Mouse (Mus musculus) kidney, embryonic 15.5 days (tissue): ENCODE data around the gene Ccdc3. TPM values are rescaled to one million over a fixed set of nuclear protein-coding genes. Genes with fewer than 3 reads are reported as not detected.
A peak's percentile ranks its signal among the peaks of the same experiment; 100 is the strongest.
"Not testable (repeated sequence)": the region's sequence is repeated elsewhere in the genome, so short reads cannot be mapped to it uniquely, and the experiment has no call there.

ENCODE experiments used
- ATAC-seq: fragments of 200-750 bp; cut with Nextera tagmentation; replicated peaks from 2 replicates; pipeline ENCODE4 v1.8.0; 2017; ENCODE audit warnings: moderate TSS enrichment; ENCODE audit not compliant: low FRiP score
- H3K27ac ChIP-seq: fragments of 300-500 bp; sonication (generic); 2 replicates; pipeline ENCODE4 v1.5.1; 2015; ENCODE audit warnings: mild to moderate bottlenecking, inconsistent platforms
- H3K27me3 ChIP-seq: fragments of 300-500 bp; sonication (generic); 2 replicates; pipeline ENCODE4 v1.6.1; 2015; ENCODE audit warnings: inconsistent platforms
- H3K36me3 ChIP-seq: fragments of 300-500 bp; sonication (generic); 2 replicates; pipeline ENCODE4 v1.6.1; 2015; ENCODE audit warnings: inconsistent platforms
- H3K4me1 ChIP-seq: fragments of 300-500 bp; sonication (generic); 2 replicates; pipeline ENCODE4 v1.6.1; 2015; ENCODE audit warnings: inconsistent platforms
- H3K4me2 ChIP-seq: fragments of 300-500 bp; sonication (generic); 2 replicates; pipeline ENCODE4 v1.6.1; 2015; ENCODE audit warnings: moderate library complexity, mild to moderate bottlenecking, inconsistent platforms
- H3K4me3 ChIP-seq: fragments of 300-500 bp; sonication (generic); replicated peaks from 2 replicates; pipeline ENCODE4 v1.5.1; 2015; ENCODE audit warnings: mild to moderate bottlenecking, inconsistent platforms
- H3K9ac ChIP-seq: fragments of 300-500 bp; sonication (generic); 2 replicates; pipeline ENCODE4 v1.6.1; 2015; ENCODE audit warnings: mild to moderate bottlenecking, inconsistent platforms
- H3K9me3 ChIP-seq: fragments of 300-500 bp; sonication (generic); replicated peaks from 2 replicates; pipeline ENCODE4 v1.6.1; 2016; ENCODE audit warnings: inconsistent platforms
- WGBS: fragments of 180-500 bp; shearing (Covaris S2); methylation state at CpG from one replicate; pipeline ENCODE4 v1.1.7; 2015; ENCODE audit warnings: mixed read lengths; 5-methylcytosine and 5-hydroxymethylcytosine counted together
- polyA plus RNA-seq: library from polyadenylated mRNA; unstranded; fragments of >200 nt; fragmentation: Nextera tagmentation; extraction: Ambion mirVana; gene quantifications from 2 replicates; pipeline ENCODE4 v1.2.1, GENCODE M21; 2015

Gene Ccdc3
- polyA plus RNA-seq, 1 experiment from 2014 or later, result 15.8 TPM

DNA sequence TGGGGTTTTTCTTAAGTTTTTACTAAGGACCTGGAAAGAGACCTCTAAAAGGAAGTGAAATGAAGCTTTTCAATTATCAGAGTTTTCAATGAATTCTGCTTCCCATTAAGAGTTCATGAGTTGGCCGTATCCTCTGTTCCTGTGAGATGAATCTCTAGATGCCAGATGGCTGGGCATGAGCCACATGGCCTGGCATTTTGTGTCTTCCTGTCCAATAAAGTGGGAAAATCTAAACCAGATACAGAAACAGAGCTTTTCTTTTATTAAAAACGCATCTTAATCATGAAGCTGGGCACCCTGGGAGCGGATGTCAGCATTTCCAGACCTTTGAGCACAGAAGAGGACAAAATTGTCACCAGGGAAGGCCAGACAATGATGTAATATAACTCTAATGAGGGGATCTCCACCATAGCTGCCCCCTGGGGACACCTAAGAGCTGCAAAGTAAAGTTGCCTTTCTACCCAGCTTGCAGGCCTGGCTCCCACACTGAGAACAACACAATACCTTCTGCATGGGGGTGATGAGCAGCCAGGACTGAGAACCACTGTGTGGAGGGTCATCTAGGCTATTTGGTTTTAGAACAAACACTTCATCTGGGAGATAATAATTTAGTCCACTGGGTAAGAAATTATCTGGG lies 99.4 kb downstream of the Ccdc3 start:
- Histone ChIP-seq H3K27me3 (no peaks in the 10 kb centered on the region), H3K27ac (no peak overlapping the region), H3K36me3 (no peaks in the 10 kb centered on the region), H3K4me1 (peaks cover 4% of the 10 kb centered on the region), H3K4me2 (no peak overlapping the region), H3K9me3 (no peaks in the 10 kb centered on the region), H3K4me3 (no peak overlapping the region), H3K9ac (no peak overlapping the region)
- WGBS, result 88% methylated on average over 3 of the region's 3 CpGs
- no peak for ATAC-seq

DNA sequence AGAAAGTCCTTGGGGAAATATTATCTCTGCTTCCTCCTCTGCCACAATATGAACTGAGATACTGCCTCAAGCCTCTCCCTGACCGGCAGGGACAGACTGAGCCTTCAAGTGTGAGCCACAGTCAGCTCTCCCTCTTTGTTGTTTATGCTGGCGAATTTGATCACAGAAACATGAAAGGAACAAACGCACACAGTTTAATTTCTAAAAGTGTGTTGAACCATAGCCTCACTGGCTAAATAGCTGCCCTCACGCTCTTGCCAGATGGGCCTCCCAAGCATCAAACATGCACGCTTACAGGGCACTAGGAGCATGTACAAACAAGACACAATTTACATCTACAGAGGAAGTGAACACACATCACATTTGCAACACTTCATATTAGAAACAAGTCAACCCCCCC lies 100.3 kb downstream of the Ccdc3 start:
- no peak overlapping the region for H3K4me3 ChIP-seq
- ATAC-seq, result no peak
- no peaks in the 10 kb centered on the region for H3K27me3 ChIP-seq
- no peaks in the 10 kb centered on the region for H3K9me3 ChIP-seq
- no peak overlapping the region for H3K27ac ChIP-seq
- H3K9ac ChIP-seq, result no peak overlapping the region
- 81% methylated on average over 5 of the region's 5 CpGs for WGBS
- H3K4me2 ChIP-seq, result no peak overlapping the region
- peaks cover 5% of the 10 kb centered on the region for H3K4me1 ChIP-seq
- H3K36me3 ChIP-seq, result no peaks in the 10 kb centered on the region

DNA sequence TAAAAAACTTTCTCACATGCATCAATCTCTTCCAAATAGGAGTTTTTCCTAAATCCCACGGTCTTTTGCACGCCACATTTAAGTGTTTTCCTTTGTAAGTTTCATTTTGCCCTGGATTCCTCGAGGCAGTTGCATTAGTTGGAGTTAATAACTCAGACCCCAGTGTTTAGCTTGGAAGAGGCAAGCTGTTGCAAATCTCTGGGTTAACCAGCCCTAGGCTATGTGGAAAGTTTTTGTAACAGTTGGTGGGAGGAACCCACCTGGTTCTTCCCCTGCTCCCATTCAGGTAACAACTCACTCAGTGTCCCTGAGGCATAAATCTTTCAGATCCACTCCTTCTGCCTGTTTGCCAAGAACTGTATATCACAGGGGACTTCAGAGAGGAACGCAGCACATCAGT lies 101.9 kb downstream of the Ccdc3 start:
- Histone ChIP-seq H3K27ac (peak overlapping the region; percentile 38; the same call in 1 of the 2 replicates), H3K4me2 (no peak overlapping the region), H3K4me3 (no peak overlapping the region), H3K36me3 (no peaks in the 10 kb centered on the region), H3K4me1 (peaks cover 5% of the 10 kb centered on the region), H3K9me3 (no peaks in the 10 kb centered on the region), H3K27me3 (no peaks in the 10 kb centered on the region), H3K9ac (no peak overlapping the region)
- no peak for ATAC-seq
- WGBS, result 48% methylated on average over 4 of the region's 4 CpGs

DNA sequence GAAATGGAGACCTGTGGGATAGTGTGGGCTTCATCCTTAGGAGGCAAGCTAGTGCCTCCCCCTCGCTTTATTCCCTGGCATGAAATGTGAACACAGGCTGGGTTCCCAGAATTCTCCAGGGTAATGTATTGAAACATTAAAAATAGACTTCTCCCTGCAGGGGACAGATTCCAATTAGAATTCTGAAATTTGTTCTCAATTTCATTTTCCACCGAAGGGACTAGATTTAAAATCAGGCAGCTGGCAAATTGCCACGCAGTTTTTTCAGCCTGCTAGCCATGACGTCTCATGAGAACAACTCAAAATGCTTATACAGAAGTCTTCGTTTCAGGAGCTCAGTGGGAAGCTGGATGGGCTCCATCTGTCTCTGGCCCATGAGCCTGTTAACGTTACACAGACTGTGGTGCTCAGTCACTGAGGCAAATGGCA lies 103.9 kb downstream of the Ccdc3 start:
- H3K4me3 ChIP-seq, result no peak overlapping the region
- H3K4me1 ChIP-seq, result peaks cover 5% of the 10 kb centered on the region
- no peaks in the 10 kb centered on the region for H3K36me3 ChIP-seq
- no peak overlapping the region for H3K9ac ChIP-seq
- H3K9me3 ChIP-seq, result no peaks in the 10 kb centered on the region
- no peak overlapping the region for H3K27ac ChIP-seq
- WGBS, result 53% methylated on average over 6 of the region's 6 CpGs
- no peak for ATAC-seq
- no peaks in the 10 kb centered on the region for H3K27me3 ChIP-seq
- H3K4me2 ChIP-seq, result no peak overlapping the region

DNA sequence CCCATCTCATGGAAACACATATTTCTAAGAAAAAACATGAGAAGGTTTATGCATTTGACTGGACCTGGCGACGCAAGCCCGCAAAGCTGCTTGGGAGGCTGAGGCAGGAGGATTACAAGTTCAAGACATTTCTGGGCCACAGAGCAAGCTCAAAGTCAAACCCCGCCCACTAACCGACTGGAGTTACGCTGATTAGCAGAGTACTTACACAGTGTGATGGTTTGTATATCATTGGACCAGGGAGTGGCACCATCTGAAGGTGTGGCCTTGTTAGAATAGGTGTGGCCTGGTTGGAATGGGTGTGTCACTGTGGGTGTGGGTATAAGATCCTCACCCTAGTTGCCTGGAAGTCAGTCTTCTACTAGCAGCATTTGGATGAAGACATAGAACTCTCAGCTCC lies 111.6 kb downstream of the Ccdc3 start:
- not testable (repeated sequence) for H3K4me1 ChIP-seq, H3K4me3 ChIP-seq, H3K9me3 ChIP-seq, H3K27ac ChIP-seq, H3K9ac ChIP-seq, H3K27me3 ChIP-seq, H3K4me2 ChIP-seq, H3K36me3 ChIP-seq, ATAC-seq
- 98% methylated on average over 6 of the region's 6 CpGs for WGBS

DNA sequence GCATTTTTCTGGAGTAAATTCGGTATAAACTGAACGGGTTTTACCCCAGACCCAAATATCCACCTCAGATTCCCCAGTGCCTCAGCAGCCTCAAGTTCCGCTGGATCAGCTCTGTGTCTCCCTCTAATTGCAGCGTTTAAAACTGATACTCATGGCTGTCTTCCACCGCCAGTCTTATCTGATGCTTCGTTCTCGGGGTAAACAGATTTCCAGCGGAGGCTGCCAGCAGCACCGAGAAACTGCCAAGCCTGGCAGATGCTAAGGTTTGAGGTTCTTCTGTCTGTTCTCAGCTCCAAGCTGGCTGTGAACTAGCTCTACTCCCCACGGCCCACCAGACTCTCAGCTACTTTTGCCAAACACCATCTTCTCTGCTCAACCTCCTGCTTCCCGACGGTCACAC lies 112.4 kb downstream of the Ccdc3 start:
- no peak for ATAC-seq
- 75% methylated on average over 12 of the region's 12 CpGs for WGBS
- no peak overlapping the region for H3K27ac ChIP-seq

DNA sequence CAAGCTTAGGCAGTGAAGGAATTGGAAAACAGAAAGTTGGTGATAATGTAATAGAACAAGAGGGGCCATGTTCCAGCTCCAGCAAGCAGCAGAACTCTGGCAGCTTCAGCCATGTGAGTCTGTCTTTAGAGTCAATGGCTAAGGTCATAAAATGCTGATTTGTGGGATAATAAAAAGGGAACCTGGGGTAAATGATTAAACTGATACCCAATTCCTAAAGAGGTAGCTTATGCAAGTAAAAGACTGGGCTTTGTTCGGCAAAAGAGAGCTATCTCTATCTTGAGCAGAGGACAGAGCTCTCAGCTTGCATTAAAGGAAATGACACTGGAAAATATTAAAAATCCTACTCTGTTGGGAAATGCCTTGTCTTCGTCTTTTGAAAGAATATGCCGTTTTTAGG lies 120.7 kb downstream of the Ccdc3 start:
- H3K36me3 ChIP-seq, result no peaks in the 10 kb centered on the region
- no peak overlapping the region for H3K4me2 ChIP-seq
- no peaks in the 10 kb centered on the region for H3K4me1 ChIP-seq
- H3K4me3 ChIP-seq, result no peak overlapping the region
- H3K9ac ChIP-seq, result no peak overlapping the region
- H3K9me3 ChIP-seq, result no peaks in the 10 kb centered on the region
- ATAC-seq, result no peak
- no peak overlapping the region for H3K27ac ChIP-seq
- WGBS, result 71% methylated on average over 3 of the region's 3 CpGs
- H3K27me3 ChIP-seq, result no peaks in the 10 kb centered on the region

More for the DNA sequence above, 112.4 kb downstream of the Ccdc3 start:
- no peak overlapping the region for H3K4me2 ChIP-seq
- no peaks in the 10 kb centered on the region for H3K27me3 ChIP-seq
- H3K36me3 ChIP-seq, result no peaks in the 10 kb centered on the region
- H3K9me3 ChIP-seq, result peaks cover 6% of the 10 kb centered on the region; the same call in 1 of the 2 replicates
- no peaks in the 10 kb centered on the region for H3K4me1 ChIP-seq
- no peak overlapping the region for H3K4me3 ChIP-seq
- no peak overlapping the region for H3K9ac ChIP-seq

DNA sequence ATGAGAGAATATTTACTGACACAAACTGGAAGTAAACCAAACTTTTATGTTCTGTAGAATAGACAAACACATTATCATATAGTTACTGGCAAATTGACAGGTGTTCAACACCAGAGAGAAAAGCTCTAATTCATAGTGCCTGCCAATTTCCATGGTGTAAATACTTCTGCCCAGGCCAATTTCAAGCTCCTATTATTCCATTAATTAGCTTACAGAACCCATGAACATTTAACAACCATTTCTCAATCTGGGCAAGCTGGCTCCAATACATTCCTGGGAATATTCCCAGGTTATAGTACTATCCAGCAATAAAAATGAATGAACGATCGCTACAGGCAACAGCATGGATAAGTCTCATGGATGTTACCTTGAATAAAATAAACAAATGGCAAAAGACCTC lies 124.7 kb downstream of the Ccdc3 start:
- no peaks in the 10 kb centered on the region for H3K36me3 ChIP-seq
- ATAC-seq, result no peak
- 92% methylated on average over 2 of the region's 2 CpGs for WGBS

DNA sequence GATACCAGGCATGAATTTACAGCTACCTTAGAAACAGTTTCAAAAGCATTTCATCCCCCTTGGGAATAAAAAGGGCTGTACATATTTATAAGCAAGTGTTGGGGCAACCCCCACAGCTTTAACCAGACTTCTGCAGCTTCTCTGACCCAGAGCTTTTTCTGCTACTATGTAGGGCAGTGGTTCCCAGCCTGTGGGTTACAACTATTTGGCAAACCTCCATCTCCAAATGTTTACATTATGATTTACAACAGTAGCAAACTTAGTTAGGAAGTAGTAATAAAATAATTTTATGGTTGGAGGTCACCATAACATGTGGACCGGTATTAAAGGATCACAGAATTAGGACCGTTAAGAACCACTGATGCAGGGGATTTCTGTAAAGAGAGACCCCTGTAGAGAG lies 130.4 kb downstream of the Ccdc3 start:
- Histone ChIP-seq H3K9ac (no peak overlapping the region), H3K4me3 (no peak overlapping the region), H3K36me3 (no peaks in the 10 kb centered on the region), H3K27me3 (no peaks in the 10 kb centered on the region), H3K9me3 (no peaks in the 10 kb centered on the region), H3K27ac (0 out of 2 replicates have a peak overlapping the region, but pooled peaks have one; percentile 7), H3K4me2 (no peak overlapping the region), H3K4me1 (peaks cover 6% of the 10 kb centered on the region; the same call in 1 of the 2 replicates)
- 35% methylated on average over 2 of the region's 2 CpGs for WGBS
- ATAC-seq, result no peak

More for the DNA sequence above, 124.7 kb downstream of the Ccdc3 start:
- no peak overlapping the region for H3K4me3 ChIP-seq
- no peak overlapping the region for H3K9ac ChIP-seq
- no peaks in the 10 kb centered on the region for H3K9me3 ChIP-seq
- no peak overlapping the region for H3K4me2 ChIP-seq
- no peaks in the 10 kb centered on the region for H3K4me1 ChIP-seq
- H3K27me3 ChIP-seq, result no peaks in the 10 kb centered on the region
- no peak overlapping the region for H3K27ac ChIP-seq

Other genes with a start within 250 kb of the Ccdc3 start
- gene Phyh, start 218.8 kb upstream of the Ccdc3 start, polyA plus RNA-seq, result 55.2 and 59.5 TPM in 2 replicates
- gene Ucma, start 161.7 kb upstream of the Ccdc3 start, polyA plus RNA-seq, result not detected in 2 replicates
- 35.1 TPM in 2 replicates for gene Mcm10, start 125.0 kb upstream of the Ccdc3 start, polyA plus RNA-seq
- gene Optn, start 73.7 kb upstream of the Ccdc3 start, polyA plus RNA-seq, result 10.9 and 12.5 TPM in 2 replicates